Mouse (Mus musculus) stomach, embryonic 15.5 days (tissue): ENCODE data around the gene Wdr63. TPM values are rescaled to one million over a fixed set of nuclear protein-coding genes. Genes with fewer than 3 reads are reported as not detected.
"Not testable (repeated sequence)": the region's sequence is repeated elsewhere in the genome, so short reads cannot be mapped to it uniquely, and the experiment has no call there.

Experiments used
- ATAC-seq: fragments of 200-750 bp; cut with Nextera tagmentation; 2 replicates; pipeline ENCODE4 v1.8.0; 2017; ENCODE audit warnings: low read depth, moderate number of reproducible peaks, moderate TSS enrichment; ENCODE audit not compliant: insufficient read depth, low FRiP score
- H3K27ac ChIP-seq: fragments of 300-500 bp; sonication (generic); 2 replicates; pipeline ENCODE4 v1.5.1; 2015; ENCODE audit warnings: mild to moderate bottlenecking, inconsistent platforms
- H3K27me3 ChIP-seq: fragments of 300-500 bp; sonication (generic); replicated peaks from 2 replicates; pipeline ENCODE4 v1.6.1; 2015; ENCODE audit warnings: inconsistent platforms
- H3K36me3 ChIP-seq: fragments of 300-500 bp; sonication (generic); 2 replicates; pipeline ENCODE4 v1.6.1; 2015; ENCODE audit warnings: inconsistent platforms
- H3K4me1 ChIP-seq: fragments of 300-500 bp; sonication (generic); 2 replicates; pipeline ENCODE4 v1.6.1; 2015; ENCODE audit warnings: inconsistent platforms
- H3K4me2 ChIP-seq: fragments of 300-500 bp; sonication (generic); 2 replicates; pipeline ENCODE4 v1.6.1; 2015; ENCODE audit warnings: mild to moderate bottlenecking, inconsistent platforms
- H3K4me3 ChIP-seq: fragments of 300-500 bp; sonication (generic); replicated peaks from 2 replicates; pipeline ENCODE4 v1.5.1; 2015; ENCODE audit warnings: inconsistent platforms
- H3K9ac ChIP-seq: fragments of 300-500 bp; sonication (generic); 2 replicates; pipeline ENCODE4 v1.6.1; 2015; ENCODE audit warnings: inconsistent platforms
- H3K9me3 ChIP-seq: fragments of 300-500 bp; sonication (generic); 2 replicates; pipeline ENCODE4 v1.6.1; 2016; ENCODE audit warnings: inconsistent platforms
- WGBS: fragments of 180-500 bp; shearing (Covaris S2); methylation state at CpG from one replicate; pipeline ENCODE4 v1.1.7; 2015; 5-methylcytosine and 5-hydroxymethylcytosine counted together
- polyA plus RNA-seq: library from polyadenylated mRNA; unstranded; fragments of >200 nt; fragmentation: Nextera tagmentation; extraction: Ambion mirVana; gene quantifications from 2 replicates; pipeline ENCODE4 v1.2.1, GENCODE M21; 2015

Wdr63 gene
- polyA plus RNA-seq, 1 experiment from 2014 or later, result 0.18 TPM

- not testable (repeated sequence) for H3K4me3 ChIP-seq, H3K9me3 ChIP-seq, H3K27me3 ChIP-seq, H3K4me2 ChIP-seq, H3K9ac ChIP-seq, ATAC-seq, H3K27ac ChIP-seq, H3K4me1 ChIP-seq
- 72% methylated on average over 5 of the region's 5 CpGs for WGBS
- 0 out of 2 replicates have a peak, but pooled peaks cover 11% of the 10 kb centered on the region for H3K36me3 ChIP-seq
These were observed 111.4 kb downstream of the Wdr63 start for GRCm38 (mm10) chr3:145996539-145996938.

GRCm38 (mm10) chr3:145995489-145995888 lies 112.4 kb downstream of the Wdr63 start:
- peaks cover 5% of the 10 kb centered on the region; the same call in 1 of the 2 replicates for H3K4me1 ChIP-seq
- H3K27me3 ChIP-seq, result no peaks in the 10 kb centered on the region
- WGBS, result 77% methylated on average over 5 of the region's 5 CpGs
- H3K9ac ChIP-seq, result no peak overlapping the region
- H3K4me3 ChIP-seq, result no peak overlapping the region
- no peaks in the 10 kb centered on the region for H3K9me3 ChIP-seq
- no peak for ATAC-seq
- no peak overlapping the region for H3K27ac ChIP-seq
- H3K4me2 ChIP-seq, result no peak overlapping the region
- 0 out of 2 replicates have a peak, but pooled peaks cover 4% of the 10 kb centered on the region for H3K36me3 ChIP-seq

GRCm38 (mm10) chr3:145993481-145994201 lies 114.3 kb downstream of the Wdr63 start:
- Histone ChIP-seq H3K36me3 (no peaks in the 10 kb centered on the region), H3K9ac (no peak overlapping the region), H3K27me3 (no peaks in the 10 kb centered on the region), H3K4me3 (no peak overlapping the region), H3K9me3 (no peaks in the 10 kb centered on the region), H3K4me1 (peaks cover 7% of the 10 kb centered on the region; the same call in 1 of the 2 replicates), H3K27ac (no peak overlapping the region), H3K4me2 (no peak overlapping the region)
- ATAC-seq, result no peak
- 79% methylated on average over 14 of the region's 14 CpGs for WGBS

- no peak overlapping the region for H3K27ac ChIP-seq
- H3K4me3 ChIP-seq, result no peak overlapping the region
- no peaks in the 10 kb centered on the region for H3K27me3 ChIP-seq
- 69% methylated on average over 10 of the region's 10 CpGs for WGBS
- peaks cover 12% of the 10 kb centered on the region; the same call in 1 of the 2 replicates for H3K4me1 ChIP-seq
- H3K4me2 ChIP-seq, result no peak overlapping the region
- no peak overlapping the region for H3K9ac ChIP-seq
- no peaks in the 10 kb centered on the region for H3K36me3 ChIP-seq
- no peaks in the 10 kb centered on the region for H3K9me3 ChIP-seq
- ATAC-seq, result no peak
These were observed 115.1 kb downstream of the Wdr63 start for GRCm38 (mm10) chr3:145992796-145993195.

GRCm38 (mm10) chr3:145991976-145992730 lies 115.8 kb downstream of the Wdr63 start:
- 80% methylated on average over 10 of the region's 10 CpGs for WGBS

DNA sequence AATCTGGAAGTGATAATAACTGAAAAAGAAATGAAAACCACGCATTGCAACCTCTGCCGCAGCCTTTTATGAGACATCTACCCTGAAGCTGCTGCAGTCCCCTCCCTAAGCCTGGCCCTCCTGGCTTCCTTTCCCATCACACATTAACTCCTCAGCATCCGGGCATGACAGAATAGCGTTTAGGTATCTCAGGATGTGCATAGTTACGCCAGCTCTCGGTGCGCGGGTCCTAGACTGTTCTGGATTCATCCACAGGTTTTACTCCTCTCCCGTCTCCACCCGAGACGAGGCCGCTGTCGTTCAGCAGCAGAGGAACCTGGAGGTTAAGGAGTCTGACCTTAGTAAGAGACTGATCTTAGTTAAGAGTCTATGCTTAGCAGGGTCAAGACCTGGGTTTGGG lies 116.8 kb downstream of the Wdr63 start:
- H3K4me2 ChIP-seq, result peak overlapping the region; percentile 30; the same call in 1 of the 2 replicates
- H3K4me3 ChIP-seq, result no peak overlapping the region
- no peak overlapping the region for H3K27ac ChIP-seq

More at GRCm38 (mm10) chr3:145991976-145992730, 115.8 kb downstream of the Wdr63 start:
- H3K27ac ChIP-seq, result no peak overlapping the region
- ATAC-seq, result no peak
- no peaks in the 10 kb centered on the region for H3K9me3 ChIP-seq
- H3K9ac ChIP-seq, result no peak overlapping the region
- H3K4me2 ChIP-seq, result no peak overlapping the region
- no peaks in the 10 kb centered on the region for H3K27me3 ChIP-seq
- peaks cover 12% of the 10 kb centered on the region; the same call in 1 of the 2 replicates for H3K4me1 ChIP-seq
- H3K4me3 ChIP-seq, result no peak overlapping the region
- H3K36me3 ChIP-seq, result no peaks in the 10 kb centered on the region

More for the DNA sequence above, 116.8 kb downstream of the Wdr63 start:
- H3K9me3 ChIP-seq, result no peaks in the 10 kb centered on the region
- no peaks in the 10 kb centered on the region for H3K36me3 ChIP-seq
- H3K9ac ChIP-seq, result no peak overlapping the region
- no peaks in the 10 kb centered on the region for H3K27me3 ChIP-seq
- 73% methylated on average over 13 of the region's 13 CpGs for WGBS
- H3K4me1 ChIP-seq, result peaks cover 12% of the 10 kb centered on the region; the same call in 1 of the 2 replicates
- ATAC-seq, result no peak

Other genes starting within 250 kb of the Wdr63 start
- gene Bcl10, start 185.3 kb downstream of the Wdr63 start, polyA plus RNA-seq, result 50.4 and 51.3 TPM in 2 replicates
- 47.6 and 49.0 TPM in 2 replicates for gene 2410004B18Rik, start 170.1 kb downstream of the Wdr63 start, polyA plus RNA-seq
- 2.0 and 2.1 TPM in 2 replicates for gene Syde2, start 120.3 kb downstream of the Wdr63 start, polyA plus RNA-seq
- 4.4 and 8.5 TPM in 2 replicates for gene Mcoln3, start 9.3 kb upstream of the Wdr63 start, polyA plus RNA-seq
- 2.3 and 2.9 TPM in 2 replicates for gene Mcoln2, start 41.7 kb upstream of the Wdr63 start, polyA plus RNA-seq
- gene Lpar3, start 112.8 kb upstream of the Wdr63 start, polyA plus RNA-seq, result 1.2 and 1.7 TPM in 2 replicates